Comparison of ENCODE assay signal across 31 mouse cellular contexts in genomic region chr7:143114773-143115172, GRCm38 (mm10). TPM values are rescaled to one million over a fixed set of nuclear protein-coding genes. Genes with fewer than 3 reads are reported as not detected.
DNase-seq lines count a peak whose midpoint lies in the region; ATAC-seq and TF ChIP-seq lines count a peak whose summit lies in the region.
"Had no signal": no experiment of that assay in that cellular context is flagged by ENCODE, and none has a peak within 500 bp of the region (broad histone marks: within the 10 kb centered on the region; RNA-seq: fewer than 3 reads in every experiment).

No protein-coding gene starts in this region.

- H3K36me3 ChIP-seq in intestine, postnatal 0 days (ENCODE audit: control insufficient read depth, insufficient read depth), result no peaks in the 10 kb centered on the region
- no peaks in the 10 kb centered on the region for H3K36me3 ChIP-seq in intestine, embryonic 15.5 days
- H3K36me3 ChIP-seq in lung, postnatal 0 days (ENCODE audit: insufficient read depth, low read length), result no peaks in the 10 kb centered on the region
- H3K36me3 ChIP-seq in MEL (ENCODE audit: control insufficient read depth in 1 of 2, insufficient read depth in 2 of 2, low read length in 2 of 2), result peaks cover 0 to 6% of the 10 kb centered on the region in 2 experiments; a peak in 2 of 4 replicates
- H3K36me3 ChIP-seq: G1E; liver, embryonic 15.5 days; lung, embryonic 15.5 days; midbrain, embryonic 12.5 days; neural tube, embryonic 15.5 days; stomach, embryonic 15.5 days had no signal

- ATAC-seq in intestine, postnatal 0 days, result no peak
- no peak for ATAC-seq in intestine, embryonic 15.5 days
- ATAC-seq in lung, postnatal 0 days, result no peak
- ATAC-seq: forebrain, postnatal 0 days; hindbrain, embryonic 16.5 days; Patski had no signal

- H3K4me3 ChIP-seq in intestine, postnatal 0 days (ENCODE audit: low read depth, low read length), result no peak overlapping the region
- H3K4me3 ChIP-seq in intestine, embryonic 15.5 days (replicated peaks), result no peak overlapping the region
- no peak overlapping the region for H3K4me3 ChIP-seq in lung, postnatal 0 days (ENCODE audit: low read depth, low read length)
- no peak overlapping the region for H3K4me3 ChIP-seq in MEL (ENCODE audit: control insufficient read depth in 1 of 2, insufficient read depth in 1 of 2, low read depth in 2 of 2, low read length in 2 of 2)
- H3K4me3 ChIP-seq: erythroblast, embryonic 14.5 days; liver, embryonic 15.5 days; lung, embryonic 15.5 days; megakaryocyte, embryonic 14.5 days; midbrain, embryonic 12.5 days; neural tube, embryonic 15.5 days; stomach, embryonic 15.5 days had no signal

- H3K27me3 ChIP-seq in intestine, postnatal 0 days (replicated peaks; ENCODE audit: control insufficient read depth, insufficient read depth, low read length), result no peaks in the 10 kb centered on the region
- no peaks in the 10 kb centered on the region for H3K27me3 ChIP-seq in intestine, embryonic 15.5 days (replicated peaks)
- no peaks in the 10 kb centered on the region for H3K27me3 ChIP-seq in lung, postnatal 0 days (replicated peaks; ENCODE audit: insufficient read depth, low read length)
- H3K27me3 ChIP-seq in MEL (ENCODE audit: control insufficient read depth in 1 of 2, insufficient read depth in 2 of 2, low read length in 2 of 2), result no peaks in the 10 kb centered on the region
- H3K27me3 ChIP-seq: lung, embryonic 15.5 days; Patski; stomach, embryonic 15.5 days had no signal

- TF ChIP-seq RAD21 in MEL (IDR thresholded peaks at IDR 0.05; ENCODE audit: low read depth, low read length), result peak; percentile 38

- no peak for TF ChIP-seq POLR2A in MEL (IDR thresholded peaks at IDR 0.05; ENCODE audit: control insufficient read depth in 1 of 2, insufficient read depth in 1 of 2, low read depth in 1 of 2, low read length in 2 of 2, poor library complexity in 1 of 2)

- no peaks in the 10 kb centered on the region for H3K9me3 ChIP-seq in intestine, postnatal 0 days (ENCODE audit: control insufficient read depth)
- H3K9me3 ChIP-seq in intestine, embryonic 15.5 days, result no peaks in the 10 kb centered on the region
- no peaks in the 10 kb centered on the region for H3K9me3 ChIP-seq in lung, postnatal 0 days (ENCODE audit: low read length)
- H3K9me3 ChIP-seq in MEL (replicated peaks; ENCODE audit: insufficient read depth, low read length), result no peaks in the 10 kb centered on the region
- H3K9me3 ChIP-seq: G1E; lung, embryonic 15.5 days; stomach, embryonic 15.5 days had no signal

- peak; percentile 43 for TF ChIP-seq CTCF in intestine, postnatal 0 days (IDR thresholded peaks at IDR 0.05; ENCODE audit: low read depth)
- peak; percentile 25 for TF ChIP-seq CTCF in lung, postnatal 0 days (IDR thresholded peaks at IDR 0.05)
- peak in 2 of 3 experiments; percentile 37 to 46; a peak in 3 of 6 replicates for TF ChIP-seq CTCF in MEL (IDR thresholded peaks at IDR 0.05 in 2 of 3, conservative IDR thresholded peaks at IDR 0.05 in 1 of 3; ENCODE audit: control insufficient read depth in 1 of 3, insufficient read depth in 1 of 3, low read depth in 2 of 3, low read length in 3 of 3, poor library complexity in 1 of 3, severe bottlenecking in 1 of 3)

- no peak for DNase-seq in lung, postnatal 0 days (ENCODE audit: low spot score)
- DNase-seq in lung, postnatal 25 days (ENCODE audit: low spot score), result no peak
- no peak for DNase-seq in MEL (ENCODE audit: low read depth, low spot score)
- DNase-seq in adrenal gland, postnatal 4 days (ENCODE audit: low spot score in 2 of 2), result no peak
- DNase-seq in yolk sac, embryonic 10.5 days (ENCODE audit: low spot score), result no peak
- DNase-seq: adrenal gland, postnatal 36 days; cerebellum, adult 2 months; cerebellum, postnatal 14 days; forebrain, postnatal 0 days; gastrocnemius, postnatal 10 days; kidney, adult 8-10 months; kidney, postnatal 14 days; left cerebral cortex, postnatal 4 days; lung, postnatal 4 days; right cerebral cortex, postnatal 25 days; thymus, postnatal 14 days had no signal

- no peaks in the 10 kb centered on the region for H3K79me2 ChIP-seq in MEL (ENCODE audit: control insufficient read depth, insufficient read depth, low read length, poor library complexity)

- no peak for TF ChIP-seq EP300 in lung, postnatal 0 days (IDR thresholded peaks at IDR 0.05)
- no peak for TF ChIP-seq EP300 in MEL (IDR thresholded peaks at IDR 0.05; ENCODE audit: low read depth in 1 of 2, low read length in 2 of 2)

- H3K4me1 ChIP-seq in intestine, postnatal 0 days (replicated peaks; ENCODE audit: control insufficient read depth, insufficient read depth, low read length), result 0 out of 2 replicates have a peak, but pooled peaks cover 4% of the 10 kb centered on the region
- H3K4me1 ChIP-seq in intestine, embryonic 15.5 days (replicated peaks), result peaks cover 11% of the 10 kb centered on the region; the same call in 1 of the 2 replicates
- H3K4me1 ChIP-seq in lung, postnatal 0 days (ENCODE audit: insufficient read depth, low read depth, low read length), result peaks cover 8% of the 10 kb centered on the region; the same call in 1 of the 2 replicates
- H3K4me1 ChIP-seq in MEL (ENCODE audit: control insufficient read depth in 1 of 2, insufficient read depth in 2 of 2, low read length in 2 of 2), result peaks cover 5 to 20% of the 10 kb centered on the region in 2 experiments
- H3K4me1 ChIP-seq: midbrain, embryonic 12.5 days had no signal

- H3K9ac ChIP-seq in intestine, postnatal 0 days (ENCODE audit: low read depth, low read length), result no peak overlapping the region
- H3K9ac ChIP-seq in intestine, embryonic 15.5 days, result no peak overlapping the region
- no peak overlapping the region for H3K9ac ChIP-seq in lung, postnatal 0 days (replicated peaks; ENCODE audit: low read depth)
- H3K9ac ChIP-seq in MEL (ENCODE audit: control insufficient read depth, low read depth, low read length, poor library complexity, severe bottlenecking), result no peak overlapping the region
- H3K9ac ChIP-seq: forebrain, postnatal 0 days; liver, embryonic 15.5 days; lung, embryonic 15.5 days; midbrain, embryonic 12.5 days; neural tube, embryonic 15.5 days; stomach, embryonic 15.5 days had no signal

- H3K4me2 ChIP-seq in intestine, postnatal 0 days (replicated peaks; ENCODE audit: low read depth), result no peak overlapping the region
- H3K4me2 ChIP-seq in intestine, embryonic 15.5 days (replicated peaks), result no peak overlapping the region
- no peak overlapping the region for H3K4me2 ChIP-seq in lung, postnatal 0 days (replicated peaks; ENCODE audit: low read depth, low read length)
- H3K4me2 ChIP-seq: liver, embryonic 15.5 days; lung, embryonic 15.5 days; midbrain, embryonic 12.5 days; neural tube, embryonic 15.5 days; stomach, embryonic 15.5 days had no signal

- no peak overlapping the region for H3K27ac ChIP-seq in intestine, postnatal 0 days (ENCODE audit: low read depth, low read length)
- H3K27ac ChIP-seq in intestine, embryonic 15.5 days, result no peak overlapping the region
- H3K27ac ChIP-seq in lung, postnatal 0 days (ENCODE audit: low read length), result no peak overlapping the region
- H3K27ac ChIP-seq in MEL (ENCODE audit: control insufficient read depth, low read depth, low read length), result no peak overlapping the region
- H3K27ac ChIP-seq: liver, embryonic 15.5 days; lung, embryonic 15.5 days; midbrain, embryonic 12.5 days; neural tube, embryonic 15.5 days; stomach, embryonic 15.5 days had no signal

TF ChIP-seq in MEL, 35 proteins besides CTCF, POLR2A, EP300 and RAD21:
- no peak for TF ChIP-seq TBP (IDR thresholded peaks at IDR 0.05; ENCODE audit: low read depth, low read length)
- TF ChIP-seq POLR2AphosphoS2 (IDR thresholded peaks at IDR 0.05; ENCODE audit: low read length), result no peak
- no peak for TF ChIP-seq CHD1 (IDR thresholded peaks at IDR 0.05; ENCODE audit: low read depth, low read length)
- no peak for TF ChIP-seq TAL1 (IDR thresholded peaks at IDR 0.05; ENCODE audit: low read length)
- peak; percentile 15; the same call in 1 of the 2 replicates for TF ChIP-seq SMC3 (IDR thresholded peaks at IDR 0.05; ENCODE audit: low read depth, low read length)
TF ChIP-seq in MEL: peak in this region for 1.

RNA-seq across cellular contexts. Expression of gene Kcnq1, which starts 8.6 kb away (rescaled TPM):
- polyA plus RNA-seq in intestine, postnatal 0 days (2015; fragmentation: Nextera tagmentation; extraction: Ambion mirVana), result 10.5 and 13.8 TPM in 2 replicates
- 7.9 and 9.9 TPM in 2 replicates for polyA plus RNA-seq in intestine, embryonic 15.5 days (2015; fragmentation: Nextera tagmentation; extraction: Ambion mirVana)
- polyA plus RNA-seq in lung, postnatal 0 days (2015; fragmentation: Nextera tagmentation; extraction: Ambion mirVana), result 11.8 and 13.0 TPM in 2 replicates
- 0.85 and 0.96 TPM in 2 replicates for total RNA-seq in MEL (2012; rRNA removed)
- under 1 TPM in 1 of 2 experiments, not detected in 1; 0.63 TPM for polyA plus RNA-seq in MEL (2012; ENCODE audit: insufficient read depth in 1 of 2, insufficient read length in 2 of 2, low read depth in 1 of 2, low replicate concordance in 2 of 2, missing spikeins in 1 of 2)
- total RNA-seq in adrenal gland, postnatal 4 days (2021), result 1 to 10 TPM; 3.4 to 5.6 TPM
- total RNA-seq: G1E had no signal
- polyA plus RNA-seq: G1E had no signal

RNA-seq across cellular contexts. Expression of gene Trpm5, which starts 20.3 kb away (rescaled TPM):
- polyA plus RNA-seq in intestine, postnatal 0 days (2015; fragmentation: Nextera tagmentation; extraction: Ambion mirVana), result 0.97 and 1.3 TPM in 2 replicates
- polyA plus RNA-seq in intestine, embryonic 15.5 days (2015; fragmentation: Nextera tagmentation; extraction: Ambion mirVana), result 8.2 and 9.8 TPM in 2 replicates
- 0.65 and 0.72 TPM in 2 replicates for polyA plus RNA-seq in lung, postnatal 0 days (2015; fragmentation: Nextera tagmentation; extraction: Ambion mirVana)
- 1.5 and 1.7 TPM in 2 replicates for total RNA-seq in MEL (2012; rRNA removed)
- 1 to 10 TPM in 1 of 2 experiments, not detected in 1; 1.9 TPM for polyA plus RNA-seq in MEL (2012; ENCODE audit: insufficient read depth in 1 of 2, insufficient read length in 2 of 2, low read depth in 1 of 2, low replicate concordance in 2 of 2, missing spikeins in 1 of 2)
- total RNA-seq in adrenal gland, postnatal 4 days (2021), result 1 to 10 TPM; 5.2 to 6.0 TPM
- total RNA-seq: heart, postnatal 25 days; left cerebral cortex, adult 8-10 months had no signal
- polyA plus RNA-seq: cortical plate, adult 2 months; erythroblast, embryonic 14.5 days; G1E had no signal

RNA-seq across cellular contexts. Expression of gene Tssc4, which starts 45.7 kb away (rescaled TPM):
- 32.8 and 34.0 TPM in 2 replicates for polyA plus RNA-seq in intestine, postnatal 0 days (2015; fragmentation: Nextera tagmentation; extraction: Ambion mirVana)
- polyA plus RNA-seq in intestine, embryonic 15.5 days (2015; fragmentation: Nextera tagmentation; extraction: Ambion mirVana), result 76.0 and 76.2 TPM in 2 replicates
- polyA plus RNA-seq in lung, postnatal 0 days (2015; fragmentation: Nextera tagmentation; extraction: Ambion mirVana), result 52.3 and 54.5 TPM in 2 replicates
- total RNA-seq in MEL (2012; rRNA removed), result 63.9 and 76.9 TPM in 2 replicates
- polyA plus RNA-seq in MEL (2012; ENCODE audit: insufficient read depth in 1 of 2, insufficient read length in 2 of 2, low read depth in 1 of 2, low replicate concordance in 2 of 2, missing spikeins in 1 of 2), result 10 to 100 TPM in 1 of 2 experiments, not detected in 1; 75.6 TPM
- 10 to 100 TPM; 40.1 to 42.4 TPM for total RNA-seq in adrenal gland, postnatal 4 days (2021)
